Mouse (Mus musculus): Measurements from ENCODE around the gene Stoml3.

- TF ChIP-seq CTCF (IDR thresholded peaks at IDR 0.05; ENCODE audit: extremely low read depth, insufficient read depth, low read length), result peak; percentile 41
- no peak for TF ChIP-seq POLR2A (IDR thresholded peaks at IDR 0.05; ENCODE audit: extremely low read depth, insufficient read depth, low read length)
Observed at GRCm38 (mm10) chr3:53502428-53502827, 14.0 kb downstream of the Stoml3 start.
